Mouse (Mus musculus) heart, postnatal 14 days (tissue): ENCODE measurements at regions not wholly inside any gene's neighbourhood (a gene's known extent, or its start where the extent isn't known, plus 50 kb on each side); places are given as distances from the start of the nearest gene placed in this dataset.

Experiments used
- DNase-seq, 2 experiments: peaks; one replicate each; pipeline ENCODE4 v3.0.0; 2021 to 2022
- intact Hi-C: fragments of 180-260 bp; cut with DNase I; formaldehyde crosslinking; loops from one replicate; pipeline ENCODE4 v1.15.1; 2025

DNA sequence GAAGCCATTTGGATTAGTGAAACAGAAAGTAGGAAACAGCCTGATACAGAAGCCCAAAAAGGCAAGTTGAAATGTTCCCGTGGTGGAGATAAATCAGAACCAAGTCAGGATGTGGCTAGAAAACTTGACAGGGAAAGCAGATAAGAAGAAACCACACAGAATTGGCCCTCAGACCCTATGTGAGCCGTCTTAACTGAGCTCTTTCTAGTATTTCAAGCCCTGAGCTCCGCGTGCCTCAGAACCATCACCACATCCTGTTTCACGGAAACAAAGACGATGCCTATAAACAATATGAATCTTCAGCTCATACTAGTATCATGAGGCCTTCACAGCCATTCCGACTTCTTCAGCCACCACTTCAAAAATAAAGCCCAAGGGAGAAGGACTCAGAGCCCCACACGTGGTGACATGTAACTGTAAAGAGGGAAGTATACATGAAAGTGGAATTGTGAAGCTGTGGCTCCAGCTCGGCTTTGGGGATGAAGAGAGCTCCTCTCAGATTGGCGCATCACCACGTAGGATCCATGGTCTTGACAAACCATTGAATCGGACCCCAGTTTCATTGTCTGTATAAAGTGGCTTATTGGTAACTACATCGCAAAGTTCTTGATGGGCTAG lies 104.2 kb upstream of the 2610301B20Rik start:
- intact Hi-C loops = no loop called here

DNA sequence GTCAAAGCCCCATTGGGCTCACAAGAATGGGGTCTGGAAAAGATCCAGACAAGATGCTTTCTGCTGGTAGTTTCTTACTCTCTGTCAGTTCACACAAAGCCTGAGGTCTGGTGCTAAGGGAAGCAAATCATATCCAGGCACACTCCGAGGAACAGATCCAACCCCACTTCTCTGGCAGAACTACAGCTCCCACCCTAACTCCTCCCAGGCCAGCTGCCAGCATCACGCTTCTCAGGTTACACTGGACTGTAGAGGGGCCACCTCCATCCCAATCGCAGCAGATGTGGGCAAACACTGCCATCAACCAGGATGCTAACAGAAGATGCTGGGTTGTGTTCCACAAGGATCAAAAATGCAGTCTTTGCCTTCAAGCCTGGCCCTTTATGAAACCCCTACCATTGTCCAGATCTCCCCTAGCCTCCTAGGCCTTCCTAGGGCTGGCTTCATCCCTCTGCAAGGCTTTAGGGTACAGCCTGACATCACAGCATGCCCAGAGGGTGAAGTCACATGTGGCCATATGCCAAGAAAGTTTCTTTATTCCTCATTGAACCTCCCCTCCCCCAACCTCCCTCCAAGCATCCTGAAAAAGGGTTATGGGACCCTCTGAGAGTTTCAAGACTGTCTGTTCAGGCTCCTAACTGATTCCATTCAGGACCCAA lies 99.6 kb upstream of the 2610301B20Rik start:
- intact Hi-C loops = no loop called here
- peak; percentile 7 to 16 for DNase-seq

More for the DNA sequence above, 104.2 kb upstream of the 2610301B20Rik start:
- no peak for DNase-seq

DNA sequence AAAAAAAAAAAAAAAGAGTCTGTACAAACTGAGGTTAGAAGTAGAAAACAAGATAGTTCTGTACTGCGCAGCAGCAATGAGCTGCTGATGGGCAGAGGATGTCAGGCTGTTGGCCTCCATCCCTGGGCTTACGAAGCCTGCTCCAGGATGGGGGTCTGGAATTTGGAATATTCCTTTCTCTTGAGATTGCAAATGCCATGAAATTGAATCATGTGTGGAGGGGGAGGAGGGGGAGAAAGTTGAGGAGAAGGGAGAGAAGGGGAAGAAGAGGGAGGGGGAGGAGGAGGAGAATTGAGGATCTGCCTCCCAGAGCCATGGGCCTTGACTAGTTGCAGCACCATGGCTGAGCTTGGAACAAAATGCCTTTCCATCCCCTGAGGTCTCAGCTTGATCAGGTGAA lies 87.6 kb upstream of the 2610301B20Rik start:
- intact Hi-C loops = no loop called here
- no peak for DNase-seq

DNA sequence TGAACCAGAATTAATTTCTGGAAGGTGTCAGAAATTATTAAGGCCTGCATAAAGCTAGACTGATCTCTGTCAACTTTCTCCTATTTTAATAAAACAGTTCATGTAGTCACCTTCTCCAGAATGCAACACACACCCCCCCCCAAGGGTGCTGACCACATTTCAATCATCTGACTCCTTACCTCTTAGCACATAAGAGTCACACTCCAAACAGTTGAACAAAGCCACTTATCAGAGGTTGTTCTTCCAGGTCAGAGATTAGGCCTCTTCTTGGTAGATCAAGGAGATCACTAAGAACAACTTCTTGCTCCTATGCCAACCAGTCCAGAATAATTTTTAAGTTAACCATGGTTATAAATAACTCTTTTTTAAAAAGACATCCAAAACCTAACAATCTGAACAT lies 86.0 kb upstream of the 2610301B20Rik start:
- intact Hi-C loops = no loop called here
- DNase-seq = no peak

DNA sequence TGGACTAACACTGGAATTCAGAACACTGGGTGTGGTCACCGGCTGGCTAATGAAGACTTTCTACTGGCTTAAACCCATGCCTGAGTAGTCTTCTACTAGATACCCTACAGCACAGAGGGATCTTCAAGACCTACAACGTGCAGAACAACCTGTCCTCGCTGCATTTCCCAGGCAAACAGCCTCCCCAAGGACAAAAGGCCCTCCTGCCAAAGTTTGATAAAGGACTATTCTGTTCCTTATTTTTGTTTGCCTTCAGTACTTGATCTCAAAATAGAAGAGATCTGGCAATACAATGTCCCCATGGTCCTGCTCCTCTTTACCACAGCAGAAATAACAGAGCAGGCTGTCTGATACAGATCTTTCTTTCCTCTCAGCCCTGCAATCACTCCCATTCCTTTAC lies 85.2 kb upstream of the 2610301B20Rik start:
- intact Hi-C loops = no loop called here
- DNase-seq = no peak

DNA sequence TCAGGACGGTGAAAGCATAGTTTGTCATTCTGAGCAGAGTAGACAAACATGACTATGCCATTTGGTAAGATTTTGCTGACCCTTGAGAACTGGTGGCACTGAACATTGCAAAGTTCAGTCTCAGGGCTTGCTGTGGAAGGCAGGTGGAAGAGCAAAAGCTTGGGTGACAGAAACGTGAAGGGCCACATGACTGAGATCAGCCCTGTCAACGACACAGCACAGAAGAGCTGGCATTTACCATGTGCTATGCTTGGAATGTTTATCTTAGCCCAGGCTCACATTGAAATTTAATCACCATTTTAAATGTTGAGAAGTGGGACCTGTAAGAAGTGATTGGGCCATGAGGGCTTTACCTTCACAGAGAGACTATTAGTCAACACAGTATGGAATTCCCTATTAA lies 81.7 kb upstream of the 2610301B20Rik start:
- no peak for DNase-seq
- intact Hi-C loops = no loop called here

DNA sequence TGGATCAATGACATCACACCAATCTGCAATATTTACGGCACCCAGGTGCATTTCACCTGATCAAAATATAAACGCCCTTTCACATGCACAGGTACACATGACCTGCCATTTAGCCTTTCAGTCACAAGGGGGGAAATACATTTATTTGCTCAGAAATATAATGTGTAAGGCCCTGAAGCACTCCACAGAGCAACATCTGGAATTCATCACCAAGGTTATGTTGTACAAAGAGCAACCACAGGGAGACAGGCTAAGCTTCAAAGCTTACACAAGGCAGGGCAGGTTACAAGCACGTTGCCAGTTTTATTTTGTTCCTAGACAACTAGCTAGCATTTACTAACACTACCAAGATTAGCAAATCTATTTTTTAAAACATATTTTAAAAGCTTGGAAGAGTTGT lies 79.8 kb upstream of the 2610301B20Rik start:
- intact Hi-C loops = no loop called here
- DNase-seq = no peak

DNA sequence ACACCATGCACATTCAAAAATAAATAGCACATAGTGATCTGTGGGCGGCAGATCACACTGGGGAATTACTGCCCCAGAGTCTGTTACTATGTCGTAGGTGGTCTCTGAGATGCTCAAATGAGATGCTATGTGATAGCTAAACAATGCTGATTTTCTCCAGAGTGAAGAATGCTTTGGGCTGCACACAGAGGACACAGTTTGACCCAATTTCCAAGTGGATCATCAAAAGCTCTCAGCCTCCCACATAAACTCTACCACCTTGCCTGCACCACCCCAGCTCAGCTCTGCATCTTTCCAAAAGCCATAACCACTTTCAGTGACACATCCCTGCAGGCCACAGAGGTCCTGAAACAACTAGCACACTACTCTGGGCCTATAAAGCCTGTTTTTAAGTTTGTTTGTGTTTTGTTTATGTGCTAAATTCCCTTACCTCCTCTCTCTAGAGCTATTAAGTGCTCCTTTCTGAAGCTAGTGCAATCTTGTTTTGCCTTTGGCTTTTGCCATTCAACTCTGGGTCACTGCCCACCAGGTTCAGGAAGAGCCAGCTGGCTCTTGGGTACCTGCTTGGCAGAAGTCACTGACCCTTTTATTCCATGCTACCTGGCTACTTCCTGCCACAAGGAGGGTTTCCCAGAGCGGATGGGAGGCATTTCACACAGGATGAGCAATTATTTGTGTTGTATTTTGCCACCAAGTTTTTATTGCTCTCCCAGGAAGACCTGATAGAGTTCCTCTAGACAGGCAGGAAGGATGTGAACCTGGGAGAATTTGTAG lies 73.3 kb upstream of the 2610301B20Rik start:
- intact Hi-C loops = no loop called here
- peak in 1 of 2 experiments; percentile 8 for DNase-seq

DNA sequence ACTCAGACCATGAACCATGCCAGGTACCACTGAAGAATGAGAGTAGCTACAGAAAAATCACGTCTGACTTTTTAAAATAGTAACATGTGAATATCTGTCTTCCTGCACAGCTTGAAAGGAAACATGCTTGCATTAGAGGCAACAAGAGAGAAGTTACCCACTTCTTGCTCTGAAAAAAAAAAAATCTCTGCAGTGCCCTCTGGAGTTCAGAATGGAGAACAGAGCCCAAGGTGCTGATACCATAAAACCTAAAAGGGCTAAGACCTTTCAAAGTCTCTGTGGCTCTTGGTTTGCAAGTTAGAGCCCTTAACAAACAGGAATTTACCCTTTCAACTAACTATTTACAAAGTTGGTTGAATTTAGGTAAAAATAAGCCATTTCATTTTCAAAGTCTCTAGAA lies 69.6 kb upstream of the 2610301B20Rik start:
- no peak for DNase-seq
- intact Hi-C loops = no loop called here

DNA sequence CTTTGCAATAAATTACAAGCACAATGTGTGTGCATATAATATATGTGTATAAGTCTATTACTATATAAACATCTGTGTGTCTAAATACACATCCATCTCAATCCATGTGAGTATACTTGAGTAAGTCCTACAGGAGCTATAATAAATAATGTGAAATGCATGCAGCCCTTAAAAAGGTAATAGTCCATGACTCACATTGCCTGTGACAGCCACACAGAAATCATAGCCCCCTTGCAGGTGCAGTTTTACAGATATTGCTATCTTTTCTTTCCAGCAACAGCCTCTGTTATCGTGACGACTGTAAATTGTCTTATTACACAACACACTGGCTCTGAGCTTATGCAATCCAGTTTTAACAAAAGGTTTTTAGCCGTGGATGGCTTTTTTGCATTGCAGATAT lies 67.0 kb upstream of the 2610301B20Rik start:
- DNase-seq = no peak
- intact Hi-C loops = no loop called here

DNA sequence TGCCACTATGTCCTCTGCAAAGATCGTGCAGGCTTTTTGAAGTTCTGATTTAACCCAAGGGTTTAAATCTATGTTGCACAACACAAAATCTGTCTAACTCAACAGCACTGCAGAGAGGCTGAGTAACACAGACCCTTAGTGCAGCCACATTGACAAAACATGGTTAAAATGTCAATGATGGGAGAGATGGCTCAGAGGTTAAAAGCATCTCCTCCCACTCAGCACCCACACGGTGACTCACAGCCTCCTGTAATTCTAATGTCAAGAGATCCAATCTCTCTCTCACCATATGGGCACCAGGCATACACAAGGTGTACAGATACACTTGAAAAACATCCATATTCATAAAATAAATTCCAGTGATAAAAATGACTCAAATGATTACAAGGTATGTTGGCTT lies 61.4 kb upstream of the 2610301B20Rik start:
- no peak for DNase-seq
- intact Hi-C loops = no loop called here
